Mouse (Mus musculus): ENCODE measurements around the gene Sertad2. TPM values are rescaled to one million over a fixed set of nuclear protein-coding genes. Genes with fewer than 3 reads are reported as not detected.

The Sertad2 gene
- total and polyA plus RNA-seq, 3 experiments: 5.9 to 13.1 (median 6.0) TPM

- dilution Hi-C loops (cut with MboI; ENCODE audit: extremely low pct_ligation_motif_present, extremely low pct_unique_long_range_greater_than_20kb, low sequenced_read_pairs): no loop called here
- H3K79me2 ChIP-seq (replicated peaks; ENCODE audit: control insufficient read depth, extremely low read depth, insufficient read depth, poor library complexity, severe bottlenecking): no peaks in the 10 kb centered on the region
- in situ Hi-C loops (cut with MboI; ENCODE audit: low pct_ligation_motif_present, low pct_unique_long_range_greater_than_20kb, low sequenced_read_pairs): no loop called here
- no peaks in the 10 kb centered on the region for H3K27me3 ChIP-seq (replicated peaks)
- H3K27ac ChIP-seq (ENCODE audit: insufficient read depth, low read depth): no peak overlapping the region
- H3K36me3 ChIP-seq (replicated peaks in 1 of 2; ENCODE audit: control insufficient read depth in 1 of 2, insufficient read depth in 1 of 2, low read length in 1 of 2): no peaks in the 10 kb centered on the region
- no peak for DNase-seq (ENCODE audit: extremely low read depth)
- H3K9me3 ChIP-seq (replicated peaks; ENCODE audit: low read length): no peaks in the 10 kb centered on the region
- H3K4me1 ChIP-seq (ENCODE audit: control insufficient read depth in 1 of 2, insufficient read depth in 2 of 2): peaks cover 0 to 3% of the 10 kb centered on the region in 2 experiments; a peak in 1 of 4 replicates
- no peak overlapping the region for H3K4me2 ChIP-seq (ENCODE audit: insufficient read depth, low read depth, poor library complexity, severe bottlenecking)
- no peak overlapping the region for H3K9ac ChIP-seq (ENCODE audit: insufficient read depth, low read depth)
- no peak overlapping the region for H3K4me3 ChIP-seq (replicated peaks in 1 of 3; ENCODE audit: low read depth in 2 of 3, low read length in 2 of 3, poor library complexity in 1 of 3)
- no peak for TF ChIP-seq USF2 (conservative IDR thresholded peaks at IDR 0.05; ENCODE audit: low read depth, low read length)
- TF ChIP-seq ETS1 (conservative IDR thresholded peaks at IDR 0.05; ENCODE audit: low read depth, low read length): no peak
- TF ChIP-seq SMC3 (IDR thresholded peaks at IDR 0.05; ENCODE audit: low read depth, low read length): no peak
- no peak for TF ChIP-seq ZKSCAN1 (IDR thresholded peaks at IDR 0.05; ENCODE audit: borderline replicate concordance, low read depth, low read length)
- TF ChIP-seq JUN (IDR thresholded peaks at IDR 0.05; ENCODE audit: insufficient read depth, low read depth, low read length): no peak
- TF ChIP-seq NELFE (IDR thresholded peaks at IDR 0.05; ENCODE audit: low read depth, low read length): no peak
- no peak for TF ChIP-seq RCOR1 (conservative IDR thresholded peaks at IDR 0.05; ENCODE audit: low read depth, low read length)
- no peak for TF ChIP-seq CTCF (conservative IDR thresholded peaks at IDR 0.05 in 1 of 2, IDR thresholded peaks at IDR 0.05 in 1 of 2; ENCODE audit: low read depth in 2 of 2, low read length in 2 of 2)
- no peak for TF ChIP-seq UBTF (IDR thresholded peaks at IDR 0.05; ENCODE audit: low read depth, low read length)
- TF ChIP-seq PAX5 (IDR thresholded peaks at IDR 0.05; ENCODE audit: low read length): no peak
- TF ChIP-seq MEF2A (IDR thresholded peaks at IDR 0.05; ENCODE audit: borderline replicate concordance, low read depth, low read length): no peak
- TF ChIP-seq MAX (IDR thresholded peaks at IDR 0.05; ENCODE audit: low read length): no peak
- TF ChIP-seq GABPA (IDR thresholded peaks at IDR 0.05; ENCODE audit: insufficient replicate concordance, low read depth, low read length): no peak
These were observed 18.6 kb upstream of the Sertad2 start for GRCm38 (mm10) chr11:20524435-20524834.

- TF ChIP-seq ETS1 (conservative IDR thresholded peaks at IDR 0.05; ENCODE audit: low read depth, low read length) (no peak), POLR2AphosphoS2 (IDR thresholded peaks at IDR 0.05; ENCODE audit: low read depth, low read length) (no peak), USF1 (IDR thresholded peaks at IDR 0.05; ENCODE audit: low read depth, low read length) (no peak), NRF1 (IDR thresholded peaks at IDR 0.05; ENCODE audit: low read depth, low read length) (no peak), MAFK (IDR thresholded peaks at IDR 0.05; ENCODE audit: insufficient replicate concordance, low read length) (no peak), PAX5 (IDR thresholded peaks at IDR 0.05; ENCODE audit: low read length) (no peak), UBTF (IDR thresholded peaks at IDR 0.05; ENCODE audit: low read depth, low read length) (no peak), ZMIZ1 (IDR thresholded peaks at IDR 0.05; ENCODE audit: low read depth, low read length) (no peak), ZKSCAN1 (IDR thresholded peaks at IDR 0.05; ENCODE audit: borderline replicate concordance, low read depth, low read length) (no peak), MEF2A (IDR thresholded peaks at IDR 0.05; ENCODE audit: borderline replicate concordance, low read depth, low read length) (no peak), GABPA (IDR thresholded peaks at IDR 0.05; ENCODE audit: insufficient replicate concordance, low read depth, low read length) (no peak), BHLHE40 (IDR thresholded peaks at IDR 0.05; ENCODE audit: low read depth, low read length) (no peak), MXI1 (IDR thresholded peaks at IDR 0.05; ENCODE audit: low read depth, low read length) (no peak)
- dilution Hi-C loops (cut with MboI; ENCODE audit: extremely low pct_ligation_motif_present, extremely low pct_unique_long_range_greater_than_20kb, low sequenced_read_pairs): no loop called here
- H3K4me1 ChIP-seq (ENCODE audit: control insufficient read depth in 1 of 2, insufficient read depth in 2 of 2): peaks cover 0 to 4% of the 10 kb centered on the region in 2 experiments; a peak in 1 of 4 replicates
- H3K36me3 ChIP-seq (replicated peaks in 1 of 2; ENCODE audit: control insufficient read depth in 1 of 2, insufficient read depth in 1 of 2, low read length in 1 of 2): no peaks in the 10 kb centered on the region
- H3K4me2 ChIP-seq (ENCODE audit: insufficient read depth, low read depth, poor library complexity, severe bottlenecking): no peak overlapping the region
- no peak overlapping the region for H3K9ac ChIP-seq (ENCODE audit: insufficient read depth, low read depth)
- no peak overlapping the region for H3K4me3 ChIP-seq (replicated peaks in 1 of 3; ENCODE audit: low read depth in 2 of 3, low read length in 2 of 3, poor library complexity in 1 of 3)
- H3K27me3 ChIP-seq (replicated peaks): no peaks in the 10 kb centered on the region
- no peaks in the 10 kb centered on the region for H3K79me2 ChIP-seq (replicated peaks; ENCODE audit: control insufficient read depth, extremely low read depth, insufficient read depth, poor library complexity, severe bottlenecking)
- no peak overlapping the region for H3K27ac ChIP-seq (ENCODE audit: insufficient read depth, low read depth)
- no peak for DNase-seq (ENCODE audit: extremely low read depth)
- in situ Hi-C loops (cut with MboI; ENCODE audit: low pct_ligation_motif_present, low pct_unique_long_range_greater_than_20kb, low sequenced_read_pairs): no loop called here
- no peaks in the 10 kb centered on the region for H3K9me3 ChIP-seq (replicated peaks; ENCODE audit: low read length)
These were observed 17.1 kb upstream of the Sertad2 start for GRCm38 (mm10) chr11:20525909-20526308.
